Mouse (Mus musculus) megakaryocyte progenitor cell, adult 5-6 weeks (primary cell): Measurements from ENCODE around the gene Pitpna. TPM values are rescaled to one million over a fixed set of nuclear protein-coding genes. Genes with fewer than 3 reads are reported as not detected.

Experiments used
- ATAC-seq: replicated peaks from 2 replicates; pipeline ENCODE4 v1.8.0; 2016; ENCODE audit warnings: mild to moderate bottlenecking, moderate TSS enrichment, inconsistent platforms; ENCODE audit not compliant: poor library complexity
- total RNA-seq, 2 experiments: library from RNA; stranded (forward) in 1 of 2; stranded (reverse) in 1 of 2; fragments of 157-497, 149-512 nt in 1 of 2; fragments of 200-1000 nt in 1 of 2; gene quantifications; 2 replicates each; pipeline versions ENCODE4 v1.2.3 to v1.2.4; 2015 to 2017

Pitpna gene
- total RNA-seq, 2 experiments from 2014 or later: 70.3 to 166 TPM

- no peak for ATAC-seq
These were observed 68.0 kb downstream of the Pitpna start for GRCm38 (mm10) chr11:75655621-75656545.

GRCm38 (mm10) chr11:75656621-75657590, 69.0 kb downstream of the Pitpna start:
- ATAC-seq: no peak

- no peak for ATAC-seq
These were observed 69.9 kb downstream of the Pitpna start for GRCm38 (mm10) chr11:75657841-75658240.

GRCm38 (mm10) chr11:75658311-75658710, 70.4 kb downstream of the Pitpna start:
- no peak for ATAC-seq

GRCm38 (mm10) chr11:75658996-75659750, 71.3 kb downstream of the Pitpna start:
- ATAC-seq: no peak

- ATAC-seq: no peak
These were observed 72.2 kb downstream of the Pitpna start for GRCm38 (mm10) chr11:75660081-75660590.

- ATAC-seq: no peak
These were observed 73.3 kb downstream of the Pitpna start for GRCm38 (mm10) chr11:75660941-75661800.

GRCm38 (mm10) chr11:75662131-75662530, 74.2 kb downstream of the Pitpna start:
- ATAC-seq: no peak

GRCm38 (mm10) chr11:75666296-75666695, 78.4 kb downstream of the Pitpna start:
- ATAC-seq: no peak

- ATAC-seq: peak; percentile 37; the same call in 1 of the 2 replicates
These were observed 80.7 kb downstream of the Pitpna start for GRCm38 (mm10) chr11:75668621-75669020.

GRCm38 (mm10) chr11:75669176-75669852, 81.4 kb downstream of the Pitpna start:
- ATAC-seq: no peak

- ATAC-seq: peak; percentile 62; the same call in 1 of the 2 replicates
These were observed 81.9 kb downstream of the Pitpna start for GRCm38 (mm10) chr11:75669853-75670200.

GRCm38 (mm10) chr11:75671426-75672180, 83.7 kb downstream of the Pitpna start:
- ATAC-seq: no peak

GRCm38 (mm10) chr11:75673411-75673810, 85.5 kb downstream of the Pitpna start:
- ATAC-seq: no peak

GRCm38 (mm10) chr11:75674875-75675274, 87.0 kb downstream of the Pitpna start:
- ATAC-seq: no peak

GRCm38 (mm10) chr11:75677881-75678746, 90.2 kb downstream of the Pitpna start:
- no peak for ATAC-seq
